Mouse (Mus musculus) E14TG2a.4 (cell line): ENCODE measurements around the gene Tac4.

ENCODE experiments used
- CTCF ChIP-seq: conservative IDR thresholded peaks from 2 replicates; pipeline ENCODE4 v1.5.1; 2014; ENCODE audit warnings: low read length
- POU5F1 ChIP-seq: IDR thresholded peaks from 2 replicates; pipeline ENCODE4 v1.6.1; 2014; ENCODE audit warnings: low read length, borderline replicate concordance

- TF ChIP-seq CTCF (no peak), POU5F1 (no peak)
These were observed 22.9 kb upstream of the Tac4 start for GRCm38 (mm10) chr11:95238477-95238876.
